Mouse (Mus musculus) liver, embryonic 15.5 days (tissue): ENCODE results near the gene Gm21861. TPM values are rescaled to one million over a fixed set of nuclear protein-coding genes. Genes with fewer than 3 reads are reported as not detected.
"Not testable (repeated sequence)": the region's sequence is repeated elsewhere in the genome, so short reads cannot be mapped to it uniquely, and the experiment has no call there.

Source experiments
- ATAC-seq: fragments of 200-750 bp; cut with Nextera tagmentation; 2 replicates; pipeline ENCODE4 v1.8.0; 2017; ENCODE audit warnings: moderate number of reproducible peaks, mild to moderate bottlenecking, moderate library complexity; ENCODE audit not compliant: insufficient read depth
- H3K27ac ChIP-seq: fragments of 300-500 bp; sonication (generic); replicated peaks from 2 replicates; pipeline ENCODE4 v1.5.1; 2015; ENCODE audit warnings: mild to moderate bottlenecking, inconsistent platforms
- H3K27me3 ChIP-seq: fragments of 300-500 bp; sonication (generic); 2 replicates; pipeline ENCODE4 v1.6.1; 2015; ENCODE audit warnings: mild to moderate bottlenecking, inconsistent platforms
- H3K36me3 ChIP-seq: fragments of 300-500 bp; sonication (generic); replicated peaks from 2 replicates; pipeline ENCODE4 v1.6.1; 2015; ENCODE audit warnings: moderate library complexity, mild to moderate bottlenecking, inconsistent platforms
- H3K4me1 ChIP-seq: fragments of 300-500 bp; sonication (generic); replicated peaks from 2 replicates; pipeline ENCODE4 v1.6.1; 2015; ENCODE audit warnings: inconsistent platforms
- H3K4me2 ChIP-seq: fragments of 300-500 bp; sonication (generic); 2 replicates; pipeline ENCODE4 v1.6.1; 2015; ENCODE audit warnings: moderate library complexity, mild to moderate bottlenecking, inconsistent platforms
- H3K4me3 ChIP-seq: fragments of 300-500 bp; sonication (generic); replicated peaks from 2 replicates; pipeline ENCODE4 v1.5.1; 2015; ENCODE audit warnings: mild to moderate bottlenecking, inconsistent platforms
- H3K9ac ChIP-seq: fragments of 300-500 bp; sonication (generic); 2 replicates; pipeline ENCODE4 v1.6.1; 2015; ENCODE audit warnings: moderate library complexity, mild to moderate bottlenecking, inconsistent platforms
- H3K9me3 ChIP-seq: fragments of 300-500 bp; sonication (generic); replicated peaks from 2 replicates; pipeline ENCODE4 v1.6.1; 2016; ENCODE audit warnings: inconsistent platforms
- WGBS: fragments of 180-500 bp; shearing (Covaris S2); methylation state at CpG from one replicate; pipeline ENCODE4 v1.1.7; 2015; ENCODE audit warnings: mixed read lengths; ENCODE audit not compliant: insufficient replicate concordance; 5-methylcytosine and 5-hydroxymethylcytosine counted together
- polyA plus RNA-seq: library from polyadenylated mRNA; unstranded; fragments of >200 nt; fragmentation: Nextera tagmentation; extraction: Ambion mirVana; gene quantifications from 2 replicates; pipeline ENCODE4 v1.2.1, GENCODE M21; 2015

Gene Gm21861
- not detected in 2 replicates for polyA plus RNA-seq

GRCm38 (mm10) chrY:58814497-58814896 lies at the start of gene Gm21861:
TSS of gene Gm21861 (minus strand) at chrY:58814597.
- ATAC-seq, H3K4me2 ChIP-seq: not testable (repeated sequence)
- no CpG with 5 or more reads among the region's 7 CpGs for WGBS

More at GRCm38 (mm10) chrY:58814497-58814896, at the start of gene Gm21861:
- H3K9me3 ChIP-seq, H3K4me1 ChIP-seq, H3K4me3 ChIP-seq, H3K36me3 ChIP-seq, H3K27ac ChIP-seq, H3K9ac ChIP-seq, H3K27me3 ChIP-seq: not testable (repeated sequence)
